Mouse (Mus musculus) adrenal gland, adult 2 months (tissue): ENCODE data around the gene Fnbp1. TPM values are rescaled to one million over a fixed set of nuclear protein-coding genes. Genes with fewer than 3 reads are reported as not detected.

Experiments
- DNase-seq: peaks from one replicate; pipeline ENCODE4 v3.0.0; 2021
- polyA plus RNA-seq: library from polyadenylated mRNA; depleted of rRNA; stranded (reverse); fragments of >200 nt; gene quantifications from 2 replicates; pipeline ENCODE4 v1.2.3, GENCODE M21; 2012
- total RNA-seq, 2 experiments: library from RNA; stranded (reverse); gene quantifications; 2 replicates each; pipeline ENCODE4 v1.2.3; 2021

The Fnbp1 gene
- total and polyA plus RNA-seq, 3 experiments: 34.3 to 73.4 (median 59.7) TPM

- DNase-seq: no peak
These were observed 9.0 kb upstream of the Fnbp1 start for GRCm38 (mm10) chr2:31150762-31151161.

- no peak for DNase-seq
These were observed 5.2 kb upstream of the Fnbp1 start for GRCm38 (mm10) chr2:31147054-31147453.

GRCm38 (mm10) chr2:31144901-31145300 is 3.1 kb upstream of the Fnbp1 start:
- DNase-seq: no peak

DNA sequence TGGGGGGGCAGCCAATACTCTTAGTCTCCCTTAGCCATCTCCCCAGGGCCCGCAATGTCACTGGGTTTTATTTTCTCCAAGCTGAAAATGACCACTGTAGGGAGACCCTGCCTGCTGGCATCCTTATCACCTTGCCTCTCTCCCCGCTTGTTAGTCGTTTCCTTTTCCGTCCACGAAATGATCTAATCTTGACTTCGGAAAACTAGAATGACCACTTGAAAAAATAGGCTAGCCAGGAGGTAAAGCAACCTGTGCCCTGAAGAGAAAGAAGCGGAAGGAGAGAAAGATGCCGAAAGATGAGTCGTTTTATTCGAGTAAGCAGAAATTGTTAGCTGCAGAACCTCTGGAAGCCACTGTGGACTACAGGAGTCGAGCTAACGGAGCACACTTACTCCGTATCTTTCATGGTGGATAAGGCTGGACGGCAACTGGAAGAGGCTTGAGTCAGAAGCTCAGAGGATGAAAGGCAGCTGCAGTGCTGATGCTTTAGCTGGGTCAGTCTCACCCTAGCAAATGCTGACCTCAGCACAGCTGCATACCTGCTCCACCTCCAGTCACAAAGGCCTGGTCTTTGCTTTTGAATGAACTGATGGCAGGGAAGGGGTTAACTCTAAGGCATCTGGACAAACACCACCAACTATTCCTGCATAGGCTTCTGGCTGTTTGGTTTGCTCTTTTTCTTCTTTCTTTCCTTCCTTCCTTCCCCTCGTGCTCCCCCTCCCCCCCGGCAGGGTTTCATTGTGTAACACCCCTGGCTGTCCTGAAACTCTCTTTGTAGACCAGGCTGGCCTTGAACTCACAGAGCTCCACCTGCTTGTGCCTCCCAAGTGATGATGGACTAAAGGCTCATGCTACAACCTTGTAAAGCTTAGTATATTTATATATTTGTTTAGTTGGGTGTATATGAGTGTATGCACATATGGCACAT is 2.2 kb upstream of the Fnbp1 start:
- no peak for DNase-seq

DNA sequence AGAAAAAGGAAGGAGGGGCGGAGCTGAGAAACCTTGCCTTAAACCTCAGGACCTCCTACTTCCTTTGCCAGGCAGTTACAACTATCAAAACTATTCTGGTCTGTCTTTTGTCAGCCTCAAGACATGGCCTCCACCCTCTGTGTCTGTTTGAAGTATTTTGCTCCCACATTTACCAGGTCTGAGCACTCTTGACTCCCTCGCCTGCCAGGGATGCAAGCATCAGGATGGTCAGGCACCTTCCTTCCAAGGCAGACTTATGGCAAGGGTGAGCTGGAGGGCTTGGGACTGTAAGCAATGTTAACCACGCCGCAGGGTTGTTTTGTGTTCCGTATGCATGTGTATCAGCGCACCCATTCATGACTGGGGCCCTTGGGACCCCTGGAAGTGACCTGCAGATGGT is 1.5 kb upstream of the Fnbp1 start:
- no peak for DNase-seq

- no peak for DNase-seq
These were observed 697 bp upstream of the Fnbp1 start for GRCm38 (mm10) chr2:31142505-31142904.

DNA sequence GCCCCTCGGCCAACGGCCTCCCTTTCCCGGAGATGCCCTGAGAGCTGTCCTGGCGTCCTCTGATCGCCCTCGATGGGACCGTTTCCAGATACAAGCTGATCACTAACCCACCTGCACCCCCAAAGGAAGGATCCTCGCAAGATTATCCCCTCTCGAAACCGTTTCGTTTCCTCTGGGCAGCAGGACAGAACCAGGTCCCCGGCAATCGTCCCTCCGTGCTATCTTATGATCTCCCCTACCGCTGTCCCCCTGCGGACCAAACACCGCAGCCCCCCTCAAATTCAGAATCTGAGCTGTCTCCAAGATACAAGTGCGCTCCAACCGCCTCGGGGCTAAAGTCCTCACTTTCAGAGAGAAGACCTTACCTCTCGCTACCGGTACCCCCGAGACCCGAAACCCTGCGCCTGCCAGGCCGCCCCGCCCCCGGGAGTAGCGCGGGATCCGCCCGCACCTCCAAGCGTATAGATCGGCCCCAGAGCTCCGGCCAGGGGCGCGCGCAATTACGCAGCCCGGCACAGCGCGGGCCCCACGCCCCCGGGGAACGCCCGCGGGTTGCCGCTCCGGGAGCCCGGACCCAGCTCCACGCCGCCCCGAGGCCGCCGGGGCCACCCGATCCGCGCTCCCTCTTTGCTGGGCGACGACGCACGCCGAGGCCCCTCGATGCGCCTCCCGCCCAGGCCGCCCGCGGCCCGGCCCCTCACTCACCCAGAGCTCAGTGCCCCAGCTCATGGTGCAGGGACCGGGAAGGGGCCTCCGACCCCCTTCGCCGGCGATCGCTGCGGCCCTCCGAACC is 538 bp downstream of the Fnbp1 start:
- DNase-seq: peak; percentile 65

GRCm38 (mm10) chr2:31140772-31141073 is 1.1 kb downstream of the Fnbp1 start:
- no peak for DNase-seq

GRCm38 (mm10) chr2:31139991-31140771 is 1.6 kb downstream of the Fnbp1 start:
- DNase-seq: no peak

- DNase-seq: no peak
These were observed 2.6 kb downstream of the Fnbp1 start for GRCm38 (mm10) chr2:31139174-31139632.

- no peak for DNase-seq
These were observed 4.7 kb downstream of the Fnbp1 start for GRCm38 (mm10) chr2:31137018-31137590.

- no peak for DNase-seq
These were observed 5.5 kb downstream of the Fnbp1 start for GRCm38 (mm10) chr2:31136338-31136737.

GRCm38 (mm10) chr2:31135512-31135931 is 6.3 kb downstream of the Fnbp1 start:
- DNase-seq: no peak

- DNase-seq: no peak
These were observed 7.8 kb downstream of the Fnbp1 start for GRCm38 (mm10) chr2:31133981-31134380.

DNA sequence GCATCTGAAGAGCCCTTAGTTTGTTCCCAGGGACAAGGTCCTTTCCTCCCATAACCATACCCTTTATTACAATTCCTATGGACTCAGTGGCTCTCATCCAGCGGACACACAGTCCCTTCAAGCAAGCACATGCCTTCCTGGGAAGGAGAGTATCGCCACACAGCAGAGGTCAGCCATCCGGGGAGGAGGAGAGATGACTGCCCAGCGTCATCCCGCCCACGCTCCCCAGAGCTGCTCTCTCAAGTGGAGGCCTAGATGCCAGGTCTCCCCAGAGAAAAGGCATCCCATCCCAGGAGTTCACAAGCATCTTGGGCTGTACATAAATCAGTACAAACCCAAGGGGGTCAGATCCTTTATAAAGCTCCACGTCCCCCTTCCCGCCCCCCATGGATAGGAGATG is 9.1 kb downstream of the Fnbp1 start:
- DNase-seq: no peak

DNA sequence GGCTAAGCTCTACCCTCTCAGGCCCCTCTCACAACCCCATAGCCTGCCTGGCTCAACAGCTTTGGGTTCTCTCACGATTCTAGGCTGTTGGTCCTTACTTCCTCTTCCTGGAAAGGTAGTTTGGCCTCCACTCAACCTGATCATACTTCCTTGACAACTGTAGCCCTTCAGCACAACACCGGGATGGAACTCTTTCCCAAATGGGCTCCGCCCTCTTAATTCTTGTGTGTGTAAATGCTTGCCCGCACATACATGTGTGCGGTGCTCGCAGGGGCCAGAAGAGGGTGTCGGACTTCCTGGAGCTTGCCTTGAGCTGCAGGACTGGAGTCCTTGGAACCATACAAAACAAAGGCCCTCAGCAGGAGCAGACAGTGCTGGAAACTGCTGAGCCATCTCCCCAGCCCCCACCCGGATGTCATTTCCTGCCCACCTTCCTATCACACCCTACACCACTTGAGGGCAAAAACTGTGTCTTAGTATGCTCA is 11.0 kb downstream of the Fnbp1 start:
- peak; percentile 54 for DNase-seq

DNA sequence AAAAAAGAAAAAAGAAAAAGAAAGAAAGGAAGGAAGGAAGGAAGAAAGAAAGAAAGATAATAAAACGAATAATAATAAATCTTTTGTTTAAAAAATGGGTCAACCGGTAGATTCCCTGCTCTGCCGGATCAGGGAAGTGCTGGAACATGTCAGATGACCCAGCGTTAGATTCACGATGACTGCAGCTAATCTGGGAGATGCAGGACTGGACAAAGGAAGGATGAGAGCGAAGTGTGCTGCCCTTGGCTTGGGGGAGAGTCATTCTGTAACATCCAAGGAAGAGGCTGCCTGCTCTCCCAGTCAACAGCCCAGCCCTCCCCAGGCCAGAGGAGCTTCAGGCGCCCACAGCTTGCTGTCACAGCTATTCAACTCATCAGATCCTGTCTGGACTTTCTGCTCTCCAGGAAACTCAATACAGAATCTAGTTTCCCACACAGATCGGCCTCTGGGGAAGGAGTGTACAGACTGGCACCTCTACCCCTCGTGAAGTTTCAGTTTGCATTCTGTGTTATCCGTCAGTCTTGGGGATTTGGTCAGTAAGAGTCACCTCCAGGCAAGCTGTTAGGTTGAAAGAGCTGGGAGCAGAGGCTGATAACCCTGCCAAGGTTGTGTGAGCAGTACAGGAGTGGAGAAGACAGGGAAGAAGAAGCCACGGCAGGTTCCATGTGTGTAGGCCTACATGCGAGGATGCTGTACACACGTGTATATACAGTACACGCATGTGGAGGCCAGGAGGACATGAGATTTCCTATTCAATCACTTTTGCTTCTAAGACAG is 11.9 kb downstream of the Fnbp1 start:
- DNase-seq: no peak

- DNase-seq: peak; percentile 73
These were observed 13.9 kb downstream of the Fnbp1 start for GRCm38 (mm10) chr2:31127899-31128298.

GRCm38 (mm10) chr2:31127219-31127618 is 14.6 kb downstream of the Fnbp1 start:
- DNase-seq: no peak

GRCm38 (mm10) chr2:31126048-31126447 is 15.8 kb downstream of the Fnbp1 start:
- DNase-seq: no peak

DNA sequence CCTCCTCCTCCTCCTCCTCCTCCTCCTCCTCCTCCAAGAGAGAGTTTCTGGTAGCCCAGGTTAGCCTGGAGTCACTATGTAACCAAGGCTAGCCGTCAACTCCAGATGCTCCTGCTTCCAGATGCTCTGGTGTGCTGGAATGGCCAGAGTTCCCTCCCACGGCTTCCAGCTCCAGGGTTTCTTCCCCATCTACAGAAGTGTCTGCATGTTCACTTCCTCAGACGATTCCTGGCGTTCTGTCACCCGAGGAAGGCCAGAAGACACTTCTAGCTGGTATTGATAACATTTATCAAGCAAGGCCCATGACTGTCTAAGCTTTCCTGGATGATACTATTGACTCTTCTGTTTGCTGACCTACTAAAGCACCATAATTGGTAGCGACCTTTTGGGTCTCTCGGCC is 16.7 kb downstream of the Fnbp1 start:
- no peak for DNase-seq
